Mouse (Mus musculus) intestine, embryonic 14.5 days (tissue): ENCODE results near the gene Tpgs1. TPM values are rescaled to one million over a fixed set of nuclear protein-coding genes. Genes with fewer than 3 reads are reported as not detected.
"Not testable (repeated sequence)": the region's sequence is repeated elsewhere in the genome, so short reads cannot be mapped to it uniquely, and the experiment has no call there.

Experiments used
- ATAC-seq: fragments of 200-750 bp; cut with Nextera tagmentation; replicated peaks from 2 replicates; pipeline ENCODE4 v1.8.0; 2017; ENCODE audit warnings: low read depth, moderate number of reproducible peaks, moderate TSS enrichment, moderate library complexity; ENCODE audit not compliant: low FRiP score, low TSS enrichment
- DNase-seq: peaks from one replicate; pipeline ENCODE4 v3.0.0-alpha.2; 2018; ENCODE audit warnings: low spot score
- H3K27ac ChIP-seq: fragments of 300-500 bp; sonication (generic); 2 replicates; pipeline ENCODE4 v1.5.1; 2014; ENCODE audit warnings: low read depth, mild to moderate bottlenecking, control low read depth
- H3K27me3 ChIP-seq: fragments of 300-500 bp; sonication (generic); replicated peaks from 2 replicates; pipeline ENCODE4 v1.6.1; 2014; ENCODE audit warnings: low read length, control low read depth; ENCODE audit not compliant: control insufficient read depth, insufficient read depth
- H3K36me3 ChIP-seq: fragments of 300-500 bp; sonication (generic); 2 replicates; pipeline ENCODE4 v1.6.1; 2014; ENCODE audit warnings: low read length, control low read depth; ENCODE audit not compliant: control insufficient read depth, insufficient read depth
- H3K4me1 ChIP-seq: fragments of 300-500 bp; sonication (generic); replicated peaks from 2 replicates; pipeline ENCODE4 v1.6.1; 2014; ENCODE audit warnings: low read length, control low read depth, mixed read lengths; ENCODE audit not compliant: control insufficient read depth, insufficient read depth
- H3K4me2 ChIP-seq: fragments of 300-500 bp; sonication (generic); 2 replicates; pipeline ENCODE4 v1.6.1; 2014; ENCODE audit warnings: low read length
- H3K4me3 ChIP-seq: fragments of 300-500 bp; sonication (generic); 2 replicates; pipeline ENCODE4 v1.5.1; 2014; ENCODE audit warnings: low read depth, low read length, control low read depth, mixed read lengths
- H3K9ac ChIP-seq: fragments of 300-500 bp; sonication (generic); 2 replicates; pipeline ENCODE4 v1.6.1; 2014; ENCODE audit warnings: mild to moderate bottlenecking, low read length
- H3K9me3 ChIP-seq: fragments of 300-500 bp; sonication (generic); 2 replicates; pipeline ENCODE4 v1.6.1; 2016; ENCODE audit warnings: low read length, control low read depth; ENCODE audit not compliant: control insufficient read depth
- WGBS: fragments of 180-500 bp; shearing (Covaris S2); extraction: QIAGEN DNeasy Blood & Tissue Kit; methylation state at CpG from one replicate; pipeline ENCODE4 v1.1.7; 2014; 5-methylcytosine and 5-hydroxymethylcytosine counted together
- polyA plus RNA-seq: library from polyadenylated mRNA; unstranded; fragments of >200 nt; fragmentation: Nextera tagmentation; extraction: Ambion mirVana; gene quantifications from 2 replicates; pipeline ENCODE4 v1.2.1, GENCODE M21; 2014

The Tpgs1 gene
- polyA plus RNA-seq, 1 experiment from 2014 or later: 80.1 TPM

- Histone ChIP-seq H3K4me1 (peaks cover 31% of the 10 kb centered on the region), H3K36me3 (peaks cover 13% of the 10 kb centered on the region; the same call in 1 of the 2 replicates)
- H3K27me3 ChIP-seq, ATAC-seq, DNase-seq, H3K4me3 ChIP-seq, H3K27ac ChIP-seq, H3K9ac ChIP-seq, H3K4me2 ChIP-seq, H3K9me3 ChIP-seq: not testable (repeated sequence)
- 90% methylated on average over 2 of the region's 4 CpGs for WGBS
Observed at GRCm38 (mm10) chr10:79702970-79703369, 33.8 kb downstream of the Tpgs1 start.

- Histone ChIP-seq H3K4me3 (peak overlapping the region; percentile 81), H3K9ac (peak overlapping the region; percentile 94; the same call in 1 of the 2 replicates), H3K36me3 (peaks cover 14% of the 10 kb centered on the region), H3K27ac (no peak overlapping the region), H3K9me3 (no peaks in the 10 kb centered on the region), H3K4me2 (peak overlapping the region; percentile 98), H3K4me1 (peaks cover 31% of the 10 kb centered on the region), H3K27me3 (no peaks in the 10 kb centered on the region)
- ATAC-seq (0 out of 2 replicates have a peak, but pooled peaks have one; percentile 1), DNase-seq (no peak)
- WGBS: 75% methylated on average over 10 of the region's 10 CpGs
Observed at GRCm38 (mm10) chr10:79703541-79703940, 34.4 kb downstream of the Tpgs1 start.

GRCm38 (mm10) chr10:79704065-79704969, 35.1 kb downstream of the Tpgs1 start, which contains the start of gene Bsg:
Bsg (plus strand) TSS chr10:79704491.
- WGBS: under 1% methylated on average over 64 of the region's 65 CpGs
- Histone ChIP-seq H3K9ac (peak within 1 kb of the TSS; percentile 94), H3K36me3 (peaks cover 22% of the 10 kb centered on the region), H3K27me3 (no peaks in the 10 kb centered on the region), H3K4me1 (peaks cover 31% of the 10 kb centered on the region), H3K27ac (peak within 1 kb of the TSS; percentile 75; the same call in 1 of the 2 replicates), H3K4me3 (peak within 1 kb of the TSS; percentile 81), H3K4me2 (peak within 1 kb of the TSS; percentile 98), H3K9me3 (no peaks in the 10 kb centered on the region)
- DNase-seq: peak; percentile 97
- peak; percentile 93 for ATAC-seq

GRCm38 (mm10) chr10:79704970-79705360, 35.8 kb downstream of the Tpgs1 start:
- H3K4me2 ChIP-seq: peak overlapping the region; percentile 98
- H3K4me1 ChIP-seq: peaks cover 31% of the 10 kb centered on the region
- no peaks in the 10 kb centered on the region for H3K27me3 ChIP-seq
- peak overlapping the region; percentile 75; the same call in 1 of the 2 replicates for H3K27ac ChIP-seq
- peaks cover 28% of the 10 kb centered on the region for H3K36me3 ChIP-seq
- ATAC-seq (no peak), DNase-seq (no peak)
- peak overlapping the region; percentile 81 for H3K4me3 ChIP-seq
- no peaks in the 10 kb centered on the region for H3K9me3 ChIP-seq
- WGBS: 4% methylated on average over 10 of the region's 10 CpGs
- H3K9ac ChIP-seq: peak overlapping the region; percentile 94

- DNase-seq (no peak), ATAC-seq (no peak)
- H3K4me3 ChIP-seq: peak overlapping the region; percentile 81
- no peaks in the 10 kb centered on the region for H3K27me3 ChIP-seq
- peaks cover 38% of the 10 kb centered on the region for H3K36me3 ChIP-seq
- peak overlapping the region; percentile 94 for H3K9ac ChIP-seq
- 77% methylated on average over 5 of the region's 5 CpGs for WGBS
- no peaks in the 10 kb centered on the region for H3K9me3 ChIP-seq
- no peak overlapping the region for H3K27ac ChIP-seq
- peaks cover 30% of the 10 kb centered on the region for H3K4me1 ChIP-seq
- peak overlapping the region; percentile 98 for H3K4me2 ChIP-seq
Observed at GRCm38 (mm10) chr10:79705951-79706350, 36.8 kb downstream of the Tpgs1 start.

GRCm38 (mm10) chr10:79706406-79707094, 37.4 kb downstream of the Tpgs1 start:
- H3K9ac ChIP-seq: peak overlapping the region; percentile 0; the same call in 1 of the 2 replicates
- H3K36me3 ChIP-seq: peaks cover 44% of the 10 kb centered on the region

GRCm38 (mm10) chr10:79707162-79707561, 38.0 kb downstream of the Tpgs1 start:
- no peak for ATAC-seq
- no peaks in the 10 kb centered on the region for H3K27me3 ChIP-seq

More at GRCm38 (mm10) chr10:79706406-79707094, 37.4 kb downstream of the Tpgs1 start:
- Histone ChIP-seq H3K4me3 (no peak overlapping the region), H3K4me1 (peaks cover 25% of the 10 kb centered on the region), H3K4me2 (peak overlapping the region; percentile 98), H3K27ac (no peak overlapping the region), H3K9me3 (no peaks in the 10 kb centered on the region), H3K27me3 (no peaks in the 10 kb centered on the region)
- DNase-seq (no peak), ATAC-seq (no peak)
- WGBS: 74% methylated on average over 5 of the region's 5 CpGs

GRCm38 (mm10) chr10:79707759-79708158, 38.6 kb downstream of the Tpgs1 start:
- H3K4me2 ChIP-seq: no peak overlapping the region
- ATAC-seq (no peak), DNase-seq (no peak)
- 65% methylated on average over 4 of the region's 4 CpGs for WGBS
- H3K27me3 ChIP-seq: no peaks in the 10 kb centered on the region
- peaks cover 22% of the 10 kb centered on the region for H3K4me1 ChIP-seq
- no peaks in the 10 kb centered on the region for H3K9me3 ChIP-seq
- no peak overlapping the region for H3K9ac ChIP-seq
- peaks cover 49% of the 10 kb centered on the region for H3K36me3 ChIP-seq
- H3K4me3 ChIP-seq: no peak overlapping the region
- H3K27ac ChIP-seq: no peak overlapping the region

More at GRCm38 (mm10) chr10:79707162-79707561, 38.0 kb downstream of the Tpgs1 start:
- H3K4me2 ChIP-seq: no peak overlapping the region
- no peak overlapping the region for H3K27ac ChIP-seq
- no peak overlapping the region for H3K9ac ChIP-seq
- no peak for DNase-seq
- H3K36me3 ChIP-seq: peaks cover 49% of the 10 kb centered on the region
- peaks cover 22% of the 10 kb centered on the region for H3K4me1 ChIP-seq
- H3K9me3 ChIP-seq: no peaks in the 10 kb centered on the region
- no peak overlapping the region for H3K4me3 ChIP-seq
- 81% methylated on average over 1 of the region's 1 CpGs for WGBS
